Mouse (Mus musculus): ENCODE data around the gene Hnrnpf. TPM values are rescaled to one million over a fixed set of nuclear protein-coding genes. Genes with fewer than 3 reads are reported as not detected.

The Hnrnpf gene
- polyA plus RNA-seq (2015; fragmentation: Nextera tagmentation; extraction: Ambion mirVana): 264 and 270 TPM in 2 replicates

DNA sequence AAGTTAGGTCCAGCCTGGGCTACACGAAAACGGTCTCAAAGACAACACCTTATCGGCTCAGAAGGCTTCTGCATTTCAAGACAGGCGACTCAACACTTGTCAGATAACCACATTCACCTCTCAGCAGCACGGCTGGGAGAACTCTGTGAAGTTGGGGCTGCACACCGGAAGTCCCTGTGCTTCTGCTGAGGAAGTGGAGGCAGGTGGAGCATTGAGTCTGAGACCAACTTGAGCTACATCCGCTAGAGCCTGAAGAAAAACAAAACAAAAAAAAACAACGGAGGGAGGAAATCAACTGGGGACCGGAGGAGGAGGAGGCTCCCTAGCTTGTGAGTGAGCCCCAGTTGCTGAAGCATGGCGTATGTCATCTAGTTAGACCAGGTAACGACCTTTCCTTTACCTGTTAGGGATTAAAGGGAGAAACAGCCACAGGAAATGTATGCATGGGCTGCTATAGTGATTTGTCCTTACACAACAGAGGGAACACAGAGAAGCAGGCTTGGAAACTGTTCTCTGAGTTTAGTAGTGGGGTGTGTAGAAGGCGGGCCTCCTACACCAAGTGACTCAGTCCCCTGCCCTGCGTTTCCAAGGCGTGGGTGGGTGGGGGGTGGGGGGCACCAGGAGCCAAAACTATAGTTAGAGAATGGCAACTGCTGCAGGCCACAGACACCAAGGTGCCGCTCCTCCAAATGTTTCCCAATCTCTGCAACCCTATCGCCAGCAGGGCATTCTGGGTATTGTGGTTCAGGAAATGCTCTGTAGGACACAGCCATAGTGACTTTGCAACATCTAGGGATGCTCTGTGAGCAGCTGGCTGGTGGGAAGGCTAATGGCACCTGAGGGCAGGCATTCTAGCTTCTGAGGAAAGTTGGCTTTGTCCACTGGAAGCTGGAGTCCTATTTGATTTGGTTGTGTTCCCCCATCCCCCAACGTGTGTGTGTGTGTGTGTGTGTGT, at the start of gene Hnrnpf:
Hnrnpf (plus strand) TSS at position 199 of the 955 bp plus-strand sequence.
- Histone ChIP-seq H3K9ac (replicated peaks) (no peak within 1 kb of the TSS), H3K27ac (ENCODE audit: low read depth) (peak within 1 kb of the TSS; percentile 77), H3K4me1 (ENCODE audit: insufficient read depth) (peaks cover 22% of the 10 kb centered on the region), H3K4me2 (ENCODE audit: low read depth, low read length) (peak within 1 kb of the TSS; percentile 58), H3K4me3 (ENCODE audit: low read depth, low read length) (peak within 1 kb of the TSS; percentile 19), H3K36me3 (replicated peaks; ENCODE audit: insufficient read depth, low read length) (no peaks in the 10 kb centered on the region), H3K9me3 (ENCODE audit: low read length) (no peaks in the 10 kb centered on the region), H3K27me3 (ENCODE audit: insufficient read depth, low read length) (no peaks in the 10 kb centered on the region)
- WGBS (ENCODE audit: insufficient replicate concordance): 28% methylated on average over 17 of the region's 17 CpGs
- ATAC-seq: peak; percentile 81
- TF ChIP-seq CTCF (IDR thresholded peaks at IDR 0.05; ENCODE audit: low read depth) (no peak; the same call in 1 of the 2 replicates), EP300 (IDR thresholded peaks at IDR 0.05; ENCODE audit: low read depth) (0 out of 2 replicates have a peak, but pooled peaks have one; percentile 8)
- DNase-seq: peak; percentile 61

DNA sequence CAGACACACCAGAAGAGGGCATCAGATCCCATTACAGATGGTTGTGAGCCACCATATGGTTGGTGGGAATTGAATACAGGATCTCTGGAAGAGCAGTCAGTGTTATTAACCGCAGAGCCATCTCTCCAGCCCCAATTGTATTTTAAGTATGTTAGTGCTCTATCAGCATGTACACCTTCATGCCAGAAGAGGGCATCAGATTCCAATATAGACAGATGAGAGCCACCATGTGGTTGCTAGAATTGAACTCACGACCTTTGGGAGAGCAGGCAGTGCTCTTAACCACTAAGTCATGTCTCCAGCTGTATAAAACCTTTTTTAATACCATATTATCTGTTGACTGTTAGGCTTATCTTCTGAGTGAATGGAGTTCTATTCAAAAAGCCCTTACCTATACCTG, 48.4 kb upstream of the Hnrnpf start:
- Histone ChIP-seq H3K4me3 (ENCODE audit: low read depth, low read length) (no peak overlapping the region), H3K27me3 (ENCODE audit: insufficient read depth, low read length) (no peaks in the 10 kb centered on the region), H3K4me2 (ENCODE audit: low read depth, low read length) (no peak overlapping the region), H3K36me3 (replicated peaks; ENCODE audit: insufficient read depth, low read length) (no peaks in the 10 kb centered on the region), H3K9me3 (ENCODE audit: low read length) (no peaks in the 10 kb centered on the region), H3K27ac (ENCODE audit: low read depth) (no peak overlapping the region), H3K4me1 (ENCODE audit: insufficient read depth) (no peaks in the 10 kb centered on the region), H3K9ac (replicated peaks) (no peak overlapping the region)
- DNase-seq (no peak), ATAC-seq (no peak)
- TF ChIP-seq CTCF (IDR thresholded peaks at IDR 0.05; ENCODE audit: low read depth) (peak; percentile 59), EP300 (IDR thresholded peaks at IDR 0.05; ENCODE audit: low read depth) (no peak)
- WGBS (ENCODE audit: insufficient replicate concordance): 55% methylated on average over 2 of the region's 2 CpGs

DNA sequence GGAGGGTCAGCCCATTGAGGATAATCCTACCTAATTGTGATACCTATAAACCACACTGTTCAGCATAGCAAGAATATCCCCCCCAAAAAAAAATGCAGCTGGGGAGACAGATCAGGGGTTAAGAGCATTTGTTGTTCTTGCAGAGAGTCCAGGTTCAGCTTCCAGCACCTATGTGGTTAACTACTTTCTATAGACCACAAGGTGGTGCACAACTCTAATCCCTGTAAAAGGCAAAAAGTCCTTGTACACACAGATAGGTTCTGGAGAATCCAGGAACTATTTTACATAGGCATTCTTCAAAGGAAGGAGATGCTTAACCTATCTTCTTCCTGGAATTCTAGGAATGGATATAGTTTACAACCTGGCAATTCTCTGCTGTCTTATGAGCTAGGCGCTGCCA, 42.1 kb upstream of the Hnrnpf start:
- H3K9ac ChIP-seq (replicated peaks): no peak overlapping the region
- H3K4me1 ChIP-seq (ENCODE audit: insufficient read depth): peaks cover 2% of the 10 kb centered on the region
- no peaks in the 10 kb centered on the region for H3K36me3 ChIP-seq (replicated peaks; ENCODE audit: insufficient read depth, low read length)
- no peaks in the 10 kb centered on the region for H3K27me3 ChIP-seq (ENCODE audit: insufficient read depth, low read length)
- no peaks in the 10 kb centered on the region for H3K9me3 ChIP-seq (ENCODE audit: low read length)
- no peak overlapping the region for H3K27ac ChIP-seq (ENCODE audit: low read depth)
- H3K4me3 ChIP-seq (ENCODE audit: low read depth, low read length): no peak overlapping the region
- TF ChIP-seq EP300 (IDR thresholded peaks at IDR 0.05; ENCODE audit: low read depth) (no peak), CTCF (IDR thresholded peaks at IDR 0.05; ENCODE audit: low read depth) (peak; percentile 56)
- DNase-seq: no peak
- WGBS (ENCODE audit: insufficient replicate concordance): 82% methylated on average over 1 of the region's 1 CpGs
- no peak overlapping the region for H3K4me2 ChIP-seq (ENCODE audit: low read depth, low read length)
- no peak for ATAC-seq

DNA sequence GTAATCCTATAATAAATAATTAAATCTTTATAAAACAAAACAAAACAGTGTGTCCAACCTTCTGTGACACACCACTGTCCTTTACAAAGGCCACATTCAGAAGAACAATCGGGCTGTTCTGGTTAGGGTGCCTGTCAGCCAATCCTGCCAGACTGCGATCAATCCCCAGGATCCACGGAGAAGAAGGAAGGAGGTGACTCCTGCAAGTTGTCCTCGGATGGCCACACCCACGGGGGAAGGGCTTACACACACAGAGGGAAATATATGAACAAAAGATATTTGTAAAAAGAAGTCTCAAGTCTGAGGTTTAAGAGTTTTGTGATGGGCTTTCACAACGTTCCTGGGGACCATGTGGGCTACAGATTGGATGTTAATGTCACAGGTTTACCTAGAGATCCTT, 38.3 kb upstream of the Hnrnpf start, which contains the start of gene Zfp239:
Zfp239 (plus strand) TSS at position 253 of the 400 bp plus-strand sequence.
- Histone ChIP-seq H3K27me3 (ENCODE audit: insufficient read depth, low read length) (no peaks in the 10 kb centered on the region), H3K4me2 (ENCODE audit: low read depth, low read length) (peak within 1 kb of the TSS; percentile 99), H3K36me3 (replicated peaks; ENCODE audit: insufficient read depth, low read length) (no peaks in the 10 kb centered on the region), H3K9me3 (ENCODE audit: low read length) (no peaks in the 10 kb centered on the region), H3K4me1 (ENCODE audit: insufficient read depth) (peaks cover 7% of the 10 kb centered on the region), H3K9ac (replicated peaks) (peak within 1 kb of the TSS; percentile 60), H3K27ac (ENCODE audit: low read depth) (peak within 1 kb of the TSS; percentile 58; the same call in 1 of the 2 replicates), H3K4me3 (ENCODE audit: low read depth, low read length) (peak within 1 kb of the TSS; percentile 72)
- WGBS (ENCODE audit: insufficient replicate concordance): 47% methylated on average over 6 of the region's 6 CpGs
- peak; percentile 31 for DNase-seq
- TF ChIP-seq EP300 (IDR thresholded peaks at IDR 0.05; ENCODE audit: low read depth) (no peak), CTCF (IDR thresholded peaks at IDR 0.05; ENCODE audit: low read depth) (no peak)
- ATAC-seq: no peak

DNA sequence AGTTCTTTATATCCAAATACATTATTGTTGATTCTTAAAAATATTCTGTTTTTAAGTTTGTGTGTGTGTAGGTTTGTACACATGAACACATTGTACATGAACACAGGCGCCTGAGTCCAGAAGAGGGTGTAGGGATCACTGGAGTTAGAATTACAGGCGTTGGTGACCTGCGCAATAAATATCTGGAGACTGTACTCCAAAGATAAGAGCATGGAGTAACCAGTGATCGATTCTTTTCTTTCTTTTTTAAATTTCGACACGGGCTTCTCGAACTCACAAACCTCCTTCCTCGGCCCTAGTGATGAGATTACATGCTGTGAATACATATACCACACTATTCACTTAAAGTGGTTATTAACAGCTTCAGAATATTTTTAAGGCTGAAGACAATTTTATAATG, 37.7 kb upstream of the Hnrnpf start:
- H3K4me3 ChIP-seq (ENCODE audit: low read depth, low read length): peak overlapping the region; percentile 72
- H3K27ac ChIP-seq (ENCODE audit: low read depth): peak overlapping the region; percentile 58; the same call in 1 of the 2 replicates
- DNase-seq (no peak), ATAC-seq (peak; percentile 84)
- H3K27me3 ChIP-seq (ENCODE audit: insufficient read depth, low read length): no peaks in the 10 kb centered on the region
- TF ChIP-seq CTCF (IDR thresholded peaks at IDR 0.05; ENCODE audit: low read depth): no peak
- no peak; the same call in 1 of the 2 replicates for TF ChIP-seq EP300 (IDR thresholded peaks at IDR 0.05; ENCODE audit: low read depth)
- H3K9ac ChIP-seq (replicated peaks): peak overlapping the region; percentile 60; the same call in 1 of the 2 replicates
- peak overlapping the region; percentile 99 for H3K4me2 ChIP-seq (ENCODE audit: low read depth, low read length)
- WGBS (ENCODE audit: insufficient replicate concordance): 41% methylated on average over 8 of the region's 8 CpGs
- H3K36me3 ChIP-seq (replicated peaks; ENCODE audit: insufficient read depth, low read length): no peaks in the 10 kb centered on the region
- H3K4me1 ChIP-seq (ENCODE audit: insufficient read depth): peaks cover 7% of the 10 kb centered on the region
- H3K9me3 ChIP-seq (ENCODE audit: low read length): no peaks in the 10 kb centered on the region

Data from liver, postnatal 0 days (tissue).